Mouse (Mus musculus) limb, embryonic 10.5 days (tissue): ENCODE measurements around the gene Rxrb. TPM values are rescaled to one million over a fixed set of nuclear protein-coding genes. Genes with fewer than 3 reads are reported as not detected.

Experiments used
- DNase-seq: peaks from one replicate; pipeline ENCODE4 v3.0.0-alpha.2; 2017; ENCODE audit warnings: low spot score
- H3K27ac ChIP-seq: fragments of 300-500 bp; sonication (generic); 2 replicates; pipeline ENCODE4 v1.5.1; 2016; ENCODE audit warnings: mild to moderate bottlenecking
- H3K27me3 ChIP-seq: fragments of 300-500 bp; sonication (generic); 2 replicates; pipeline ENCODE4 v1.6.1; 2016; ENCODE audit warnings: low read depth, mild to moderate bottlenecking; ENCODE audit not compliant: poor library complexity, severe bottlenecking
- H3K36me3 ChIP-seq: fragments of 300-500 bp; sonication (generic); 2 replicates; pipeline ENCODE4 v1.6.1; 2016; ENCODE audit warnings: mild to moderate bottlenecking, moderate library complexity
- H3K4me1 ChIP-seq: fragments of 300-500 bp; sonication (generic); 2 replicates; pipeline ENCODE4 v1.6.1; 2016
- H3K4me3 ChIP-seq: fragments of 300-500 bp; sonication (generic); 2 replicates; pipeline ENCODE4 v1.5.1; 2016; ENCODE audit warnings: mild to moderate bottlenecking, moderate library complexity
- H3K9me3 ChIP-seq: fragments of 300-500 bp; sonication (generic); replicated peaks from 2 replicates; pipeline ENCODE4 v1.6.1; 2016; ENCODE audit warnings: mild to moderate bottlenecking
- WGBS: fragments of 180-500 bp; shearing (Covaris S2); methylation state at CpG from one replicate; pipeline ENCODE4 v1.1.7; 2016; 5-methylcytosine and 5-hydroxymethylcytosine counted together
- polyA plus RNA-seq: library from polyadenylated mRNA; unstranded; fragments of >200 nt; fragmentation: Nextera tagmentation; extraction: Ambion mirVana; gene quantifications from 2 replicates; pipeline ENCODE4 v1.2.1, GENCODE M21; 2016

The Rxrb gene
- polyA plus RNA-seq, 1 experiment from 2014 or later = 51.0 TPM

- H3K36me3 ChIP-seq = no peaks in the 10 kb centered on the region
- H3K27me3 ChIP-seq = no peaks in the 10 kb centered on the region
- no peak overlapping the region for H3K27ac ChIP-seq
- H3K4me1 ChIP-seq = no peaks in the 10 kb centered on the region
- no peak overlapping the region for H3K4me3 ChIP-seq
- no peak for DNase-seq
- H3K9me3 ChIP-seq = no peaks in the 10 kb centered on the region
- 77% methylated on average over 5 of the region's 5 CpGs for WGBS
Measured at GRCm38 (mm10) chr17:34010156-34010555, 21.5 kb upstream of the Rxrb start.

GRCm38 (mm10) chr17:34013436-34013835, 18.2 kb upstream of the Rxrb start:
- Histone ChIP-seq H3K27ac (no peak overlapping the region), H3K9me3 (no peaks in the 10 kb centered on the region), H3K4me3 (no peak overlapping the region), H3K36me3 (no peaks in the 10 kb centered on the region), H3K27me3 (no peaks in the 10 kb centered on the region), H3K4me1 (no peaks in the 10 kb centered on the region)
- no peak for DNase-seq
- 92% methylated on average over 8 of the region's 8 CpGs for whole genome bisulfite sequencing

DNA sequence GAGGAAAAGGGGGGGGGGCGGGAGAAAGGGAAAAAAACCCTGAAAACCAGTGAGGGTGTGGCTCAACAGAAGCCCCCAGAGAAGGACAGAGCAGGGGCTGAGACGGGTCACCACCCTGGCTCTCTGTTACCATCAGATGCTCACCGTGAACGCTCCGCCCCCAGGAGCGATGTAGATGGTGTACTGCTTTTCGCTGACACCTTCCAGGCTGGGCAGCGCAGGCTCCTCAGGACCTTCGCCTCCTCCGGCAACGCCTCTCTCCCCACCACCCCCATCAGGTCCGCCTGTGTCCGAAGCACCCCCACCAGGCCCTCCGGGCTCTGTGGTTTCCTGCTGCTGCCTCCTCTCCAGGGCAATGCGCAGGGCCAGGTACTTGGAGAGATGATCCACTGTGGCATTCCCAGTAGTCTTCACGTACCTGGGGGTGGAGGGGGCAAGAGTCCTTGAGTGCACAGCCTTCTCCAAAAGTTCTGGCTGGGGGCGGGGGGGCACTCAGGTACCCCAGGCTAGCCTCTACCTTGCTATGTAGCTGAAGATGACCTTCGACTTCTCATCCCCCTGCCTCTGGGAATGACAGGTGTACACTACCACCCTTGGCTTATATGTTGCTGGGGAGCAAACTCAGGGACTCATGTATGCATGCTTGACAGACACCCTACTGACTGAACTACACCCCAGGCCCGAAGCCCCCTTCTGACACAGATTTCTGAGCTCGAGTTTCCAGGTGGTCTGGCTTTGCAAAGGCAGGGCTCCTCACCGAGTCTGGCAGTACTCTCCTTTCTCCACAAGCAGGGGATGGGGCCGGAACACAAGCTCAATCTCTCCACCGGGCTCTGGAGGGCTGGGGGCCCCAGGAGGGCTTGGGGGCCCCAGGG, 9.8 kb upstream of the Rxrb start:
- Histone ChIP-seq H3K4me1 (peaks cover 37% of the 10 kb centered on the region), H3K4me3 (0 out of 2 replicates have a peak overlapping the region, but pooled peaks have one; percentile 6), H3K27me3 (no peaks in the 10 kb centered on the region), H3K36me3 (peaks cover 36% of the 10 kb centered on the region), H3K27ac (no peak overlapping the region), H3K9me3 (0 out of 2 replicates have a peak, but pooled peaks cover 10% of the 10 kb centered on the region)
- no peak for DNase-seq
- 95% methylated on average over 23 of the region's 23 CpGs for WGBS

GRCm38 (mm10) chr17:34022414-34022783, 9.2 kb upstream of the Rxrb start:
- WGBS = 91% methylated on average over 14 of the region's 14 CpGs
- no peaks in the 10 kb centered on the region for H3K27me3 ChIP-seq
- H3K36me3 ChIP-seq = peaks cover 36% of the 10 kb centered on the region
- H3K4me3 ChIP-seq = 0 out of 2 replicates have a peak overlapping the region, but pooled peaks have one; percentile 6
- H3K4me1 ChIP-seq = peaks cover 43% of the 10 kb centered on the region
- no peak for DNase-seq
- H3K27ac ChIP-seq = no peak overlapping the region
- H3K9me3 ChIP-seq = 0 out of 2 replicates have a peak, but pooled peaks cover 10% of the 10 kb centered on the region

GRCm38 (mm10) chr17:34022987-34023386, 8.6 kb upstream of the Rxrb start:
- Histone ChIP-seq H3K27ac (no peak overlapping the region), H3K4me3 (0 out of 2 replicates have a peak overlapping the region, but pooled peaks have one; percentile 2), H3K4me1 (peaks cover 49% of the 10 kb centered on the region), H3K36me3 (peaks cover 41% of the 10 kb centered on the region), H3K27me3 (no peaks in the 10 kb centered on the region), H3K9me3 (0 out of 2 replicates have a peak, but pooled peaks cover 10% of the 10 kb centered on the region)
- DNase-seq = no peak
- 96% methylated on average over 20 of the region's 20 CpGs for WGBS

- H3K4me3 ChIP-seq = peak overlapping the region; percentile 77
- DNase-seq = no peak
- peaks cover 56% of the 10 kb centered on the region for H3K4me1 ChIP-seq
- peaks cover 48% of the 10 kb centered on the region for H3K36me3 ChIP-seq
- H3K27me3 ChIP-seq = no peaks in the 10 kb centered on the region
- H3K27ac ChIP-seq = peak overlapping the region; percentile 98; the same call in 1 of the 2 replicates
- 0 out of 2 replicates have a peak, but pooled peaks cover 10% of the 10 kb centered on the region for H3K9me3 ChIP-seq
- 70% methylated on average over 9 of the region's 9 CpGs for WGBS
Measured at GRCm38 (mm10) chr17:34023678-34024077, 7.9 kb upstream of the Rxrb start.

DNA sequence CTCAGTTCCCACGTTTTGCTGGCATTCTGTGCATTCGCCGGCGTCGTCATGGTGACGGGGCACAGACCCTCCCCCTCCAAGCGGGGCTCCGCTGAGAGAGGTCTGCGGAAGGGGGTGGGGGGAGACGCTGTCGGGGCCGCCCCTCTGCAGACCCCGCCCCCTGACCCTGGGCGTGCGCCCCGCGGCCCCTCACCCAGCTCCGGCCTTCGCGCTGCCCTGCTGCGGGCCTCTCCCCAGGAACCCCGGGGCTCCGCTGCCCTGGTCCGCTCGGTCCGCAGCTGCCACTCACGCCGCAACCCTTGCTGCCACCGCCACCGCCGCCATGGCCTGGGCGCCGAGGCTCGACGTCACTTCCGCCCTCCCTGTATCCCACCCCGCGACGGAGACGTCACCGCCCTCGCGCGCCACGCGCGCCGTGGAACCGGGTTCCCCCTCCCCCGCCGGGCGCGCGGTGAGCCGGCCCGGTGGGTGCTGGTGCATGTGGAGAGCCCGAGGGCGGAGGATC, 7.2 kb upstream of the Rxrb start, which contains the start of gene Ring1:
Gene Ring1, minus strand, starts transcription at position 364 of the 505 bp plus-strand sequence.
- Histone ChIP-seq H3K4me3 (peak within 1 kb of the TSS; percentile 77), H3K27me3 (no peaks in the 10 kb centered on the region), H3K27ac (peak within 1 kb of the TSS; percentile 98), H3K36me3 (peaks cover 55% of the 10 kb centered on the region), H3K4me1 (peaks cover 63% of the 10 kb centered on the region), H3K9me3 (0 out of 2 replicates have a peak, but pooled peaks cover 9% of the 10 kb centered on the region)
- DNase-seq = peak; percentile 94
- WGBS = under 1% methylated on average over 58 of the region's 58 CpGs

DNA sequence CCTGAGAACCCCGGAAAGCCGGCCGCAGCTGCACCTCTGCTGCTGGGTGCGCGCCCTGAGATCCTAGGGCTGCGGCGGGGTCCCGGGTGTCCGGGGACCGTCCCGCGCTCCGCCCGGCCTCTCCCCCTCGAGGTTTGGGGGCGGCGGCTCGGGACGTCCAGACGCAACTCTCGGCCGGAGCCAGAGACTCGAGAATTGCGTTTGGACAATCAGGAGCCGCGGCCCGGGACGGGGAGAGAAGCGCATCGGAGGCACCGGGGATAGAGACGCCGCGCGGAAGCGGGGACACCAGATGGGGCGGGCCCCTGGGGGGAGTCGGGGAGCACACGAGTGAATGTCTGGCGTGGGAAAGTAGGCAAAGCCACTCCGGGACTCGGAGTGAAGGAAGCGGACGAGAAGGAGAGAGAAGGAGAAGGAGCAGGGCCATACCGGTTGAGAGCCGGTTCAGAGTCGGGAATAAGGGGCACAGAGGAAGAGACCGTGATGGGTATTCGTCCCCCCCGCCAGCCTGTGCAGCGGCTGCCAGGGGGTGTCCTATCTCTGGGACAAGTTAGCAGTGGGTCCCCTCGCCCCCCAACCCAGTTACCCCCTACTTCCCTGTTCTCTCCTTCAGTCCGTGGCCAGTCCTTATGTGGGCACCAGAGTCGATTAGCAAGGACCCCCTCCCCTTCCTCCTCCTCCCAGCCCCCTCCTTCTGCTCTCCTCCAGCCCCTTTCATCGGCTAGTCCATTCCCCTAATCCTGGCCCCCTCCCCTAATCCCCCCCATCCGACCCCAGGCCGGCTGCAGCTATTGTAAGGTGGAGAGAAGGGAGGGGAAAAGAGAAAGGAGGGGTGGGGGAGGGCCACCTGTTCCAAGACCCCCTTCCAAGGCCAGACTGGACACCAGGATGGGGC, 6.5 kb upstream of the Rxrb start:
- Histone ChIP-seq H3K36me3 (peaks cover 58% of the 10 kb centered on the region), H3K27me3 (no peaks in the 10 kb centered on the region), H3K27ac (peak overlapping the region; percentile 98), H3K4me3 (peak overlapping the region; percentile 77), H3K9me3 (0 out of 2 replicates have a peak, but pooled peaks cover 2% of the 10 kb centered on the region), H3K4me1 (peaks cover 70% of the 10 kb centered on the region)
- WGBS = 1% methylated on average over 57 of the region's 57 CpGs
- peak; percentile 76 for DNase-seq

DNA sequence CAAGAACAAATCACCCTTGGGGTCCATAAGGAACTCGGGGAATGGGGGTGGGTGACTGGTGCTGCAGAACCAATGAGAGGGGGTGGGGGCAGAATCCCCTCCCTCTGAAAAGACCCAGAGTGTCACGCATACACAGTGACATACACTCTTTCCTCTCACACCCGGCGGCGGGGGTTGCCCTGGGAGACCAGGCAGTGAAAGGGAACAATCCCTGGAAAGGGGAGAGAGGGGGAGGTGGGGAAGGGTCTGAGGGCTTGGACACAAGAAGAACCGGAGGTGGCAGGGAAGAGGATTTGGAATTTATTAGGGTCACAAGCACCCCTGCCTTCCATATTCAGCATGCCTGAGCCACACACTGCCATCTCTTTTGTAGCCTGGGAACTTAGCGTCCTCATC, 5.9 kb upstream of the Rxrb start:
- Histone ChIP-seq H3K4me1 (peaks cover 77% of the 10 kb centered on the region), H3K36me3 (peaks cover 59% of the 10 kb centered on the region), H3K9me3 (no peaks in the 10 kb centered on the region), H3K27ac (peak overlapping the region; percentile 98), H3K27me3 (no peaks in the 10 kb centered on the region), H3K4me3 (peak overlapping the region; percentile 77)
- 9% methylated on average over 7 of the region's 7 CpGs for WGBS
- no peak for DNase-seq

DNA sequence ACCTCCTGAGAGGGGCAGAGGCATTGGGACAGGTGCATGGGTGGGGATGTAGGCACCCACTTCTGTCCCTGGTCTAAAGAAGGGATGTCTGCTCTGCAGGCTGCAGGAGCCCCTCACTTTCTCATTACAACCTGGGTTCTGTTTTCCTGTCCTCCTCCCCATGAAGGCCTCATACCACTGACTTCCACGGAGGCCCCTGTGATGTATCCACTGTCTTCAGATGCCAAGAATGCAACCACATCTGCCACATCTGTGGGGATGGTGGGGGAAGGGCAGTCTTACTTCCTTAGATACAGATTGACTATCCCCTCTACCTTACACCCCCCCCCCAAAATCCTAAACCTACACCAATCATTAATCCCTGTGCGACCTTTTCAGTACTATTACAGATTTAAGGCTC, 5.4 kb upstream of the Rxrb start:
- peak overlapping the region; percentile 77 for H3K4me3 ChIP-seq
- no peak for DNase-seq
- H3K9me3 ChIP-seq = no peaks in the 10 kb centered on the region
- peaks cover 78% of the 10 kb centered on the region for H3K4me1 ChIP-seq
- H3K36me3 ChIP-seq = peaks cover 55% of the 10 kb centered on the region
- 35% methylated on average over 2 of the region's 2 CpGs for WGBS
- peak overlapping the region; percentile 98 for H3K27ac ChIP-seq
- H3K27me3 ChIP-seq = no peaks in the 10 kb centered on the region

GRCm38 (mm10) chr17:34026917-34027655, 4.5 kb upstream of the Rxrb start:
- Histone ChIP-seq H3K4me3 (peak overlapping the region; percentile 77), H3K27me3 (no peaks in the 10 kb centered on the region), H3K4me1 (peaks cover 79% of the 10 kb centered on the region), H3K9me3 (no peaks in the 10 kb centered on the region), H3K36me3 (peaks cover 46% of the 10 kb centered on the region), H3K27ac (peak overlapping the region; percentile 90)
- no peak for DNase-seq
- 9% methylated on average over 36 of the region's 36 CpGs for WGBS
